8 mouse cellular contexts compared by ENCODE assay signal in genomic region chr6:54565012-54565411, GRCm38 (mm10). TPM values are rescaled to one million over a fixed set of nuclear protein-coding genes. Genes with fewer than 3 reads are reported as not detected.
DNase-seq lines count a peak whose midpoint lies in the region; ATAC-seq lines count a peak whose summit lies in the region.

No protein-coding gene starts in this region.

- no peak overlapping the region for H3K27ac ChIP-seq in heart, embryonic 11.5 days (ENCODE audit: low read depth, low read length)
- peak overlapping the region; percentile 96 for H3K27ac ChIP-seq in midbrain, embryonic 13.5 days

- no peaks in the 10 kb centered on the region for H3K36me3 ChIP-seq in heart, embryonic 11.5 days (ENCODE audit: control insufficient read depth, insufficient read depth, low read length)
- H3K36me3 ChIP-seq in midbrain, embryonic 13.5 days = no peaks in the 10 kb centered on the region

- peaks cover 8% of the 10 kb centered on the region; the same call in 1 of the 2 replicates for H3K4me1 ChIP-seq in heart, embryonic 11.5 days (ENCODE audit: control insufficient read depth, insufficient read depth, low read length)
- peaks cover 77% of the 10 kb centered on the region for H3K4me1 ChIP-seq in midbrain, embryonic 13.5 days (replicated peaks)

- peak overlapping the region; percentile 29 for H3K4me2 ChIP-seq in heart, embryonic 11.5 days
- H3K4me2 ChIP-seq in midbrain, embryonic 13.5 days (replicated peaks) = peak overlapping the region; percentile 67

- WGBS in heart, embryonic 11.5 days (ENCODE audit: insufficient replicate concordance) = 42% methylated on average over 3 of the region's 3 CpGs
- 10% methylated on average over 3 of the region's 3 CpGs for WGBS in midbrain, embryonic 13.5 days

- H3K4me3 ChIP-seq in heart, embryonic 11.5 days (ENCODE audit: low read depth, low read length) = no peak overlapping the region
- peak overlapping the region; percentile 61 for H3K4me3 ChIP-seq in midbrain, embryonic 13.5 days (replicated peaks)

- no peak overlapping the region for H3K9ac ChIP-seq in heart, embryonic 11.5 days (ENCODE audit: low read depth, low read length)
- peak overlapping the region; percentile 84 for H3K9ac ChIP-seq in midbrain, embryonic 13.5 days (replicated peaks)

- H3K27me3 ChIP-seq in heart, embryonic 11.5 days (ENCODE audit: control insufficient read depth, insufficient read depth, low read length) = peaks cover 19% of the 10 kb centered on the region
- H3K27me3 ChIP-seq in midbrain, embryonic 13.5 days = no peaks in the 10 kb centered on the region

- no peaks in the 10 kb centered on the region for H3K9me3 ChIP-seq in heart, embryonic 11.5 days (replicated peaks; ENCODE audit: control insufficient read depth, low read length)
- no peaks in the 10 kb centered on the region for H3K9me3 ChIP-seq in midbrain, embryonic 13.5 days

- ATAC-seq in frontal cortex, adult (ENCODE audit: low TSS enrichment) = peak; percentile 17; the same call in 1 of the 2 replicates
- ATAC-seq in heart, embryonic 11.5 days (replicated peaks; ENCODE audit: insufficient number of reproducible peaks, low FRiP score, low TSS enrichment) = no peak
- ATAC-seq in midbrain, embryonic 13.5 days = peak; percentile 76

- no peak for DNase-seq in frontal cortex, postnatal 14 days (ENCODE audit: low spot score in 2 of 2)
- DNase-seq in cerebellum, adult 8-10 months = peak; percentile 49
- DNase-seq in spleen, postnatal 36 days (ENCODE audit: low spot score in 2 of 2) = no peak
- DNase-seq in kidney, adult 18-20 months = no peak
- no peak for DNase-seq in thymus, postnatal 10 days (ENCODE audit: low spot score in 2 of 2)

RNA-seq across cellular contexts. Expression of gene Scrn1, which starts 1.3 kb away (rescaled TPM):
- 15.5 and 17.7 TPM in 2 replicates for polyA plus RNA-seq in heart, embryonic 11.5 days (2014; fragmentation: Nextera tagmentation; extraction: Ambion mirVana)
- 91.2 and 96.6 TPM in 2 replicates for polyA plus RNA-seq in midbrain, embryonic 13.5 days (2015; fragmentation: Nextera tagmentation; extraction: Ambion mirVana)

RNA-seq across cellular contexts. Expression of gene Plekha8, which starts 29.9 kb away (rescaled TPM):
- 13.0 and 13.6 TPM in 2 replicates for polyA plus RNA-seq in heart, embryonic 11.5 days (2014; fragmentation: Nextera tagmentation; extraction: Ambion mirVana)
- 11.8 and 12.2 TPM in 2 replicates for polyA plus RNA-seq in midbrain, embryonic 13.5 days (2015; fragmentation: Nextera tagmentation; extraction: Ambion mirVana)

RNA-seq across cellular contexts. Expression of gene Fkbp14, which starts 32.1 kb away (rescaled TPM):
- polyA plus RNA-seq in heart, embryonic 11.5 days (2014; fragmentation: Nextera tagmentation; extraction: Ambion mirVana) = 23.5 and 34.3 TPM in 2 replicates
- 7.9 and 8.2 TPM in 2 replicates for polyA plus RNA-seq in midbrain, embryonic 13.5 days (2015; fragmentation: Nextera tagmentation; extraction: Ambion mirVana)
